In genomic region chr6:140624096-140625051, GRCm38 (mm10) we compare ENCODE assay signal across 8 mouse cellular contexts. TPM values are rescaled to one million over a fixed set of nuclear protein-coding genes. Genes with fewer than 3 reads are reported as not detected.
A peak's percentile ranks its signal among the peaks of the same experiment; 100 is the strongest.
DNase-seq lines count a peak whose midpoint lies in the region.

No protein-coding gene starts in this region.

- peaks cover 8% of the 10 kb centered on the region for H3K27me3 ChIP-seq in embryonic facial prominence, embryonic 10.5 days (replicated peaks; ENCODE audit: low read depth, poor library complexity, severe bottlenecking)

- H3K36me3 ChIP-seq in embryonic facial prominence, embryonic 10.5 days (replicated peaks), result peaks cover 3% of the 10 kb centered on the region; the same call in 1 of the 2 replicates

- under 1% methylated on average over 80 of the region's 80 CpGs for WGBS in embryonic facial prominence, embryonic 10.5 days

- H3K4me3 ChIP-seq in embryonic facial prominence, embryonic 10.5 days, result peak overlapping the region; percentile 98

- peak overlapping the region; percentile 98 for H3K27ac ChIP-seq in embryonic facial prominence, embryonic 10.5 days (replicated peaks)

- no peaks in the 10 kb centered on the region for H3K9me3 ChIP-seq in embryonic facial prominence, embryonic 10.5 days

- peaks cover 44% of the 10 kb centered on the region for H3K4me1 ChIP-seq in embryonic facial prominence, embryonic 10.5 days

- DNase-seq in CD4-positive helper T cell, adult 2 months (ENCODE audit: low read depth, low spot score), result peak; percentile 72
- peak; percentile 37 to 44 for DNase-seq in adrenal gland, adult 18-20 months (ENCODE audit: low spot score in 2 of 2)
- peak; percentile 65 for DNase-seq in embryonic facial prominence, embryonic 10.5 days (ENCODE audit: low spot score)
- DNase-seq in heart, adult 9 months (ENCODE audit: low spot score in 2 of 2), result peak; percentile 36 to 40
- peak; percentile 68 for DNase-seq in kidney, postnatal 10 days
- DNase-seq in lung, postnatal 4 days, result peak; percentile 59 to 60
- DNase-seq in right cerebral cortex, postnatal 25 days, result peak; percentile 18
- DNase-seq in urinary bladder, postnatal 25 days (ENCODE audit: low spot score), result peak; percentile 37

RNA-seq across cellular contexts. Expression of gene Aebp2, which starts 1.9 kb away (rescaled TPM):
- total RNA-seq in adrenal gland, adult 18-20 months (2021), result 10 to 100 TPM; 44.8 to 45.6 TPM
- polyA plus RNA-seq in embryonic facial prominence, embryonic 10.5 days (2016; fragmentation: Nextera tagmentation; extraction: Ambion mirVana), result 8.1 and 9.4 TPM in 2 replicates

Comparison
In these comparisons a context has a peak if more than half of its experiments do, and no peak if none do; other contexts are left out.
1. Peak in every context shown above with its lines: DNase-seq, H3K4me3 ChIP-seq and H3K27ac ChIP-seq.
2. DNase-seq: peak in every context shown above with its lines; median percentile 72 in CD4-positive helper T cell, adult 2 months; 68 in kidney, postnatal 10 days; 65 in embryonic facial prominence, embryonic 10.5 days; 60 in lung, postnatal 4 days; 40 in adrenal gland, adult 18-20 months; 38 in heart, adult 9 months; 37 in urinary bladder, postnatal 25 days; 18 in right cerebral cortex, postnatal 25 days.